10 mouse cellular contexts compared by ENCODE assay signal in the genomic region with DNA sequence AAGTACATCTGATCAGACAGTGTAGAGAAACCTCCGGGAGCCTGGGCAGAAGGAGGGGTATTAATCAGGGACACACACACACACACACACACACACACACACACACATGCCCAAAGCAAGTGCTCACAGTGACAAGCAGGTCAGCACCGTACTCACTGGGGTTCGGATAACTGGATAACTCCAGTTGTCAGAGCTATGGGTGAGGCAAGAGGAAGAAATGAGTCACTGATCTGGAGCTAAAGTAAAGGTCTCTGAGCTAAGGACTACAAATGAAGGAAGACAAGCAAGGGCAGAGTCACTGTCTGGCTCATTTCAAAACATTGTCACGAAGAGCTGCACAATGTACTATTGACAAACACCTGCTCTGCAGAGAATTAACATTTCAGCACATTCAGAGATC.
DNase-seq lines count a peak whose midpoint lies in the region; ATAC-seq lines count a peak whose summit lies in the region.
"Had no signal": no experiment of that assay in that cellular context is flagged by ENCODE, and none has a peak within 500 bp of the region (broad histone marks: within the 10 kb centered on the region; RNA-seq: fewer than 3 reads in every experiment).

No protein-coding gene starts in this region.

- H3K4me3 ChIP-seq in intestine, embryonic 15.5 days (replicated peaks) = no peak overlapping the region
- no peak overlapping the region for H3K4me3 ChIP-seq in limb, embryonic 10.5 days

- no peaks in the 10 kb centered on the region for H3K36me3 ChIP-seq in intestine, embryonic 15.5 days
- H3K36me3 ChIP-seq in limb, embryonic 10.5 days = no peaks in the 10 kb centered on the region

- WGBS in intestine, embryonic 15.5 days = 54% methylated on average over 4 of the region's 4 CpGs
- 87% methylated on average over 4 of the region's 4 CpGs for WGBS in limb, embryonic 10.5 days

- no peaks in the 10 kb centered on the region for H3K9me3 ChIP-seq in intestine, embryonic 15.5 days
- no peaks in the 10 kb centered on the region for H3K9me3 ChIP-seq in limb, embryonic 10.5 days (replicated peaks)

- no peak overlapping the region for H3K4me2 ChIP-seq in intestine, embryonic 15.5 days (replicated peaks)

- peak; percentile 47 for DNase-seq in adrenal gland, adult 2 months
- no peak for DNase-seq in adrenal gland, adult 18-20 months (ENCODE audit: low spot score in 2 of 2)
- DNase-seq in 3134 (ENCODE audit: extremely low read depth, insufficient read length, low spot score) = peak; percentile 33
- peak; percentile 20 for DNase-seq in brain, adult 2 months (ENCODE audit: low read depth, low spot score)
- no peak for DNase-seq in cerebellum, postnatal 14 days
- no peak for DNase-seq in limb, embryonic 10.5 days (ENCODE audit: low spot score)
- DNase-seq: gastrocnemius, postnatal 36 days; left cerebral cortex, postnatal 4 days had no signal

- H3K4me1 ChIP-seq in intestine, embryonic 15.5 days (replicated peaks) = no peaks in the 10 kb centered on the region
- peaks cover 4% of the 10 kb centered on the region; the same call in 1 of the 2 replicates for H3K4me1 ChIP-seq in limb, embryonic 10.5 days

- no peak overlapping the region for H3K27ac ChIP-seq in intestine, embryonic 15.5 days
- H3K27ac ChIP-seq in limb, embryonic 10.5 days = no peak overlapping the region

- H3K27me3 ChIP-seq in intestine, embryonic 15.5 days (replicated peaks) = no peaks in the 10 kb centered on the region
- H3K27me3 ChIP-seq in limb, embryonic 10.5 days (ENCODE audit: low read depth, poor library complexity, severe bottlenecking) = no peaks in the 10 kb centered on the region

- H3K9ac ChIP-seq in intestine, embryonic 15.5 days = no peak overlapping the region

- ATAC-seq in intestine, embryonic 15.5 days = peak; percentile 41
- ATAC-seq in frontal cortex, adult (ENCODE audit: low TSS enrichment) = no peak

Comparison
In these comparisons a context has a peak if more than half of its experiments do, and no peak if none do; other contexts are left out.
1. DNase-seq: peak in adrenal gland, adult 2 months (single experiment), 3134 (single experiment) and brain, adult 2 months (single experiment); none in adrenal gland, adult 18-20 months (0 of 2), cerebellum, postnatal 14 days (0 of 2) and limb, embryonic 10.5 days (single experiment).